In the genomic region with DNA sequence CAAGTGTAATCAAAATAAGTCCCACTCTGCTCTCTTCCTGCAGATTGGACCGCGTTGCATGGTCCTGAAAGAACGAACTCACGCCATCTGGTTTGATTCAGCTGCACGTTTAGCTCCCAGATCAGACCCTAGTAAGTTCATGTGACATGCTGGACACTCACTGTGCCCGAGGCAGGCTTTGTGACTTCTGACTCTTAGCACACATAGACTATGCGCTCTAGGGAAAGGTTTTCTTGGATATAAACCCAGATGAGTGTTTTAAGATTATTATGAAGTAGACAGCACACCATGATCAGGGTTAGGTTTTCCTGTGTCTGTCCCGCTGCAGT, we compare ENCODE assay signal across 9 mouse cellular contexts. TPM values are rescaled to one million over a fixed set of nuclear protein-coding genes. Genes with fewer than 3 reads are reported as not detected.
DNase-seq lines count a peak whose midpoint lies in the region; ATAC-seq lines count a peak whose summit lies in the region.
"Had no signal": no experiment of that assay in that cellular context is flagged by ENCODE, and none has a peak within 500 bp of the region (broad histone marks: within the 10 kb centered on the region; RNA-seq: fewer than 3 reads in every experiment).

No protein-coding gene starts in this region.

- H3K4me3 ChIP-seq in kidney, embryonic 15.5 days (replicated peaks), result peak overlapping the region; percentile 22; the same call in 1 of the 2 replicates
- H3K4me3 ChIP-seq in embryonic facial prominence, embryonic 10.5 days, result peak overlapping the region; percentile 39
- H3K4me3 ChIP-seq in hindbrain, embryonic 12.5 days, result no peak overlapping the region
- no peak overlapping the region for H3K4me3 ChIP-seq in midbrain, embryonic 16.5 days (ENCODE audit: low read depth, low read length)

- WGBS in kidney, embryonic 15.5 days, result 31% methylated on average over 8 of the region's 8 CpGs
- WGBS in embryonic facial prominence, embryonic 10.5 days, result 40% methylated on average over 8 of the region's 8 CpGs
- 65% methylated on average over 8 of the region's 8 CpGs for WGBS in hindbrain, embryonic 12.5 days
- WGBS in midbrain, embryonic 16.5 days, result 65% methylated on average over 8 of the region's 8 CpGs

- H3K4me2 ChIP-seq in kidney, embryonic 15.5 days, result peak overlapping the region; percentile 53
- peak overlapping the region; percentile 24 for H3K4me2 ChIP-seq in hindbrain, embryonic 12.5 days (replicated peaks)
- peak overlapping the region; percentile 31 for H3K4me2 ChIP-seq in midbrain, embryonic 16.5 days (ENCODE audit: low read length)

- peak overlapping the region; percentile 75 for H3K27ac ChIP-seq in kidney, embryonic 15.5 days
- peak overlapping the region; percentile 78 for H3K27ac ChIP-seq in embryonic facial prominence, embryonic 10.5 days (replicated peaks)
- H3K27ac ChIP-seq in hindbrain, embryonic 12.5 days, result peak overlapping the region; percentile 62; the same call in 1 of the 2 replicates
- H3K27ac ChIP-seq in midbrain, embryonic 16.5 days (ENCODE audit: low read length), result peak overlapping the region; percentile 32; the same call in 1 of the 2 replicates

- ATAC-seq in kidney, embryonic 15.5 days (replicated peaks; ENCODE audit: low FRiP score), result peak; percentile 49
- 0 out of 2 replicates have a peak, but pooled peaks have one; percentile 43 for ATAC-seq in hindbrain, embryonic 12.5 days (ENCODE audit: low FRiP score)
- no peak for ATAC-seq in midbrain, embryonic 16.5 days

- H3K4me1 ChIP-seq in kidney, embryonic 15.5 days, result peaks cover 28% of the 10 kb centered on the region
- peaks cover 34% of the 10 kb centered on the region for H3K4me1 ChIP-seq in embryonic facial prominence, embryonic 10.5 days
- peaks cover 18% of the 10 kb centered on the region for H3K4me1 ChIP-seq in hindbrain, embryonic 12.5 days
- H3K4me1 ChIP-seq in midbrain, embryonic 16.5 days (ENCODE audit: control insufficient read depth, insufficient read depth, low read length), result no peaks in the 10 kb centered on the region

- no peaks in the 10 kb centered on the region for H3K27me3 ChIP-seq in kidney, embryonic 15.5 days
- H3K27me3 ChIP-seq in embryonic facial prominence, embryonic 10.5 days (replicated peaks; ENCODE audit: low read depth, poor library complexity, severe bottlenecking), result no peaks in the 10 kb centered on the region
- H3K27me3 ChIP-seq in hindbrain, embryonic 12.5 days, result no peaks in the 10 kb centered on the region
- H3K27me3 ChIP-seq in midbrain, embryonic 16.5 days (ENCODE audit: control insufficient read depth, insufficient read depth, low read depth, low read length), result no peaks in the 10 kb centered on the region

- no peaks in the 10 kb centered on the region for H3K36me3 ChIP-seq in kidney, embryonic 15.5 days
- H3K36me3 ChIP-seq in embryonic facial prominence, embryonic 10.5 days (replicated peaks), result no peaks in the 10 kb centered on the region
- H3K36me3 ChIP-seq in hindbrain, embryonic 12.5 days, result no peaks in the 10 kb centered on the region
- H3K36me3 ChIP-seq in midbrain, embryonic 16.5 days (ENCODE audit: control insufficient read depth, insufficient read depth, low read length), result no peaks in the 10 kb centered on the region

- no peak overlapping the region for H3K9ac ChIP-seq in kidney, embryonic 15.5 days
- H3K9ac ChIP-seq in hindbrain, embryonic 12.5 days, result no peak overlapping the region
- H3K9ac ChIP-seq in midbrain, embryonic 16.5 days (ENCODE audit: low read depth, low read length), result no peak overlapping the region
- H3K9ac ChIP-seq: forebrain, postnatal 0 days had no signal

- no peaks in the 10 kb centered on the region for H3K9me3 ChIP-seq in kidney, embryonic 15.5 days (replicated peaks)
- 0 out of 2 replicates have a peak, but pooled peaks cover 4% of the 10 kb centered on the region for H3K9me3 ChIP-seq in embryonic facial prominence, embryonic 10.5 days
- H3K9me3 ChIP-seq in hindbrain, embryonic 12.5 days (replicated peaks), result no peaks in the 10 kb centered on the region; the same call in 1 of the 2 replicates
- H3K9me3 ChIP-seq in midbrain, embryonic 16.5 days (replicated peaks; ENCODE audit: control insufficient read depth, low read length, poor library complexity, severe bottlenecking), result peaks cover 2% of the 10 kb centered on the region; the same call in 1 of the 2 replicates

- no peak for DNase-seq in kidney, adult 11 months
- no peak for DNase-seq in embryonic facial prominence, embryonic 10.5 days (ENCODE audit: low spot score)
- no peak for DNase-seq in cerebellum, adult 11-12 months
- no peak for DNase-seq in thymus, adult 18-20 months

RNA-seq across cellular contexts. Expression of gene Fam50b, which starts 8.2 kb away (rescaled TPM):
- not detected in 2 replicates for polyA plus RNA-seq in kidney, embryonic 15.5 days (2015; fragmentation: Nextera tagmentation; extraction: Ambion mirVana)
- not detected in 2 replicates for polyA plus RNA-seq in embryonic facial prominence, embryonic 10.5 days (2016; fragmentation: Nextera tagmentation; extraction: Ambion mirVana)
- polyA plus RNA-seq in hindbrain, embryonic 12.5 days (2016; fragmentation: Nextera tagmentation; extraction: Ambion mirVana), result 0.17 TPM in 1 of 2 replicates, not detected in the other
- 0.25 TPM in 1 of 2 replicates, not detected in the other for polyA plus RNA-seq in midbrain, embryonic 16.5 days (2015; fragmentation: Nextera tagmentation; extraction: Ambion mirVana)
- polyA plus RNA-seq: thymus, postnatal 0 days had no signal

Comparison
In these comparisons a context has a peak if more than half of its experiments do, and no peak if none do; other contexts are left out.
1. H3K4me3 ChIP-seq: peak in kidney, embryonic 15.5 days (single experiment) and embryonic facial prominence, embryonic 10.5 days (single experiment); none in hindbrain, embryonic 12.5 days (single experiment) and midbrain, embryonic 16.5 days (single experiment).
2. Peak in every context shown above with its lines, with median percentiles within 50 percentile points of each other: H3K27ac ChIP-seq and H3K4me2 ChIP-seq.